Mouse (Mus musculus) layer of hippocampus, postnatal 14 days (tissue): ENCODE data around the gene Ccdc42. TPM values are rescaled to one million over a fixed set of nuclear protein-coding genes. Genes with fewer than 3 reads are reported as not detected.

Source experiments
- DNase-seq, 2 experiments: peaks; one replicate each; pipeline ENCODE4 v3.0.0; 2021 to 2022; ENCODE audit warnings: low spot score in 2 of 2, mixed read lengths in 1 of 2
- long read RNA-seq, 2 experiments: library from polyadenylated mRNA; stranded (forward); transcript quantifications; one replicate each; pipeline ENCODE4 v2.0.0; 2021
- total RNA-seq, 2 experiments: library from RNA; stranded (reverse); gene quantifications; 2 replicates each; pipeline ENCODE4 v1.2.3; 2021

Ccdc42 gene
- total RNA-seq, result 1 to 10 TPM in 1 of 2 experiments, under 1 TPM in 1; 0.57 to 1.8 TPM
- long read RNA-seq, experiment 1, result 0 reads
- long read RNA-seq, experiment 2, partial matches to known transcripts, result 0 of 1 reads
- long read RNA-seq, experiment 2, other reads (novel, unspliced or antisense), result 0 of 1 reads

DNA sequence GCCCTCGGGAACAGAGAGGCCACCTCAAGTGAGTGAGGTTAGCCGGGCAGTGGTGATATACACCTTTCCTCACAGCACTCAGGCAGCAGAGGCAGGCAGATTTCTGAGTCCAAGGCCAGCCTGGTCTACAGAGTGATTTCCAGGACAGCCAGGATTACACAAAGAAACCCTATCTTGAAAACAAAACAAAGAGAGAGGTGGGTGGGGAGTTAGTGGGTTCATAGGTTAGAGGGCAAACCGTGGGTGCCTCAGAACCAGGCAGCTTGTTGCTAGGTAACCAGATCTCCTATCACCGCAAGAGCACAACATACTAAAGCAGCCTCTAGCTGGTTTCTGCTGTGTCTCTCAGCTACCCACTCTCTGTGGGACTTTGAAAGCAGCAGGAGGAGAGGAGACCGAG is at the start of gene Ccdc42:
TSS of gene Ccdc42 (plus strand) at position 301 of the 400 bp plus-strand sequence.
- DNase-seq, result no peak

DNA sequence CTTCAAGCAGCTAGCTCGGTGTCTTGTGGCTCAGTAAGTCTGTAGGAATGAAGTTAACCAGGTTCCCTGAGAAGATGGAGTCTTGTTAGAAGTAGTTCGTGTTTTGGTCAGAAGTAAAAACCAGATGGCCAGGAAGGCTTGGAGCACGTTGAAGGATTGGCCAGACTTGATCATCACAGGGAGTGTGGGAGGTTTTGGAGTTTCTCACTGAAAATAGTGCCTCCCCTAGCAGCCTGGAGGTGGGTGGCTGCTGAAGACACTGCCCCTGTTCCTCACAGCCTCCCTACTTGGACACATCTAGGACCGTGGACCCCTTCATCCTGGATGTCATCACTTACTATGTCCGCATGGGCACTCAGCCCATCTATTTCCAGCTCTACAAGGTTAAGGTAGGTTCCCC is 47.2 kb upstream of the Ccdc42 start:
- no peak for DNase-seq

DNA sequence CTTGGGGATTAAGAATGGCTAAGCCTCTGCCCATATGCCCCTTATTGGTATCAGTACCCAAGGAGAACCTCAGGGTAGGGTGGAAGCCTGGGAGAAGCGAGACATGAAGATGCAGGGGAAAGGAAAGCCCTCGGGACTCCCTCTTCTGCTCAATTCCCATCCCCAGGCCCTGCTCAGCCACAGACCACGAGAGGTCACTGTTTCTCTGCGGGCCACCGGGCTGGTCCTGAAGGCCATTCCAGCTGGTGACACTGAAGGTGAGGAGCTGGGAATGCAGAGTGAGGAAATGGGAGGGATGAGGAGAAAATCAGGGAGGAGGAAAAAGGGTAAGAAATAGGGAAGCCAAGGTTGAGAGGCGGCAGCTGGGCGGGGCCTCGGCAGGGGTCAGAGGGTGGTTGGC is 42.3 kb upstream of the Ccdc42 start:
- no peak for DNase-seq

DNA sequence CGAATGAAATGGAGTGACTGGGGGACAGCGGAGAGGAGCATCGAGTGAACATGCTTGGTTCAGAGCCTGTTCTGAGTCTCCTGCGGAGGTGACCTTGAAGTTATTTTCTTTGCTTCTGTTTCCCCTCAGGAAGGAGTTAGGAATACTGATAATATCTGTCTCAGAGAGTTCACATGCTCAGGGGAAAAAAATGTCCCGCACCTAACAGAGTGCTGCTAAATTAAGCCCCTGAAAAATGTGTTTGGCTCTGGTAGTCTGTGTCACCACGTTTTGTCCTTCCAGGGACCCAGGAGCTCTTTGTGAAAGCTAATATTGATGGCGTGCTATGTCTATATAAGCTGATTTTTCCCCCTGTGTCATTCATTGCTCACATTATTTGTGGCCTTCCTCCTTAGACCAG is 41.6 kb upstream of the Ccdc42 start:
- DNase-seq, result no peak

DNA sequence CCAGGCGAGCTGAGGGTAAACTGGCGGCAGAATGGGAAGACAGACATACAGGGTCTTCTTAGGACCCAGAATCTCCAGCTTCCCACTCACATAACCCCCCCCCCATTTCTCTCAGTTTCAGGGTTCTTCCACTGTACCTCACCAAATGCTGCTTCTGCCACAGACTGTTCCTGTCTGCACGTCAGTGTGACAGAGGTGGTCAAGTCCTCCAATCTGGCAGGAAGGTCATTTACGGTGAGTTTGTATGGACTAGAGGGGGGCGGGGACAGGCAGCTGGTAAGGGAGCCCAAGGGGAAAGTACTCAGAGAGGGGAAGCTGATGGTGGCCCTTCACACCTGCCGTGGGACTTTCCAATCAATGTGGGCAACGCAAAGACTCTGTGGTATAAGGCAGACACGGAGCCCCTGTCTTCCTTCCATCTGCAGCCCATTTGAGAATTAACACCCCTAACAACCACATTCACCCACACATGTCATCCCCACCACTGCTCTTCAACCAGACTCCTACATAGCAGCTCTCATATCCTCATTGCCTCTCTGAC is 41.1 kb upstream of the Ccdc42 start:
- no peak for DNase-seq

DNA sequence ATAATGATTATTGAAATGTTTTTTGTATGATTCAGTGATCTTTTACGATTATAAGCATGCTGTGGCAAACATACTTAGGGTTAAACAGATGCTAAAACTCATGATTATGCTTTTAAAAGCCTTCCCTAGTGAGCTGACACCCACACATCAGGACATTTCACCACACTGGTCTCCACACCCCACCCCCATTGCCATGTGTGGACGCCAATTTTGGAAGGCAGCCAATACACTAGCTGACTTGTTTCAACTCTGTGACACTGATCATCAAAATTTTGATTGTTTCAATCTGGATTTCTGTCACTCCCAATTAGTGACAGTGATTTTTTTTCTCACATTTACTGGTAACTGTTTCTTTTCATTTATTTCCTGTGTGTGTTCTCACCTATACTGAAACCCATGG is 39.3 kb upstream of the Ccdc42 start:
- no peak for DNase-seq

DNA sequence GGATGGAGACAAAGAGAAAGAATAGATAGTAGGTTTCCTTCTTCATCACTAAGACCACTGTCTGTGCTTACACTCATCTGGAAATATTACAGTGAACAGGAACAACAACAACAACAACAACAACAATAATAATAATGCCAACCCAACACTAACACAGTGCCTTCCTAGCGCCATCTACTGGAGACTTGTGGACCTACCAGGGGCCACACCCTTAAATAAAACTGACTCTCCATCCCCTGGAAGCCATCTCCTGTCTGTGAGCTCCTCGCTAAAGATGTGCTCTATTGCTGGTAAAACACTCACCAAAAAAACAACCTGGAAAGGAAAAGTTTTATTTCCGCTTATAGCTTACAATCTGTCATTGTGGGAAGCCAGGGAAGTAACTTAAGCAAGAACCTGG is 37.2 kb upstream of the Ccdc42 start:
- no peak for DNase-seq

DNA sequence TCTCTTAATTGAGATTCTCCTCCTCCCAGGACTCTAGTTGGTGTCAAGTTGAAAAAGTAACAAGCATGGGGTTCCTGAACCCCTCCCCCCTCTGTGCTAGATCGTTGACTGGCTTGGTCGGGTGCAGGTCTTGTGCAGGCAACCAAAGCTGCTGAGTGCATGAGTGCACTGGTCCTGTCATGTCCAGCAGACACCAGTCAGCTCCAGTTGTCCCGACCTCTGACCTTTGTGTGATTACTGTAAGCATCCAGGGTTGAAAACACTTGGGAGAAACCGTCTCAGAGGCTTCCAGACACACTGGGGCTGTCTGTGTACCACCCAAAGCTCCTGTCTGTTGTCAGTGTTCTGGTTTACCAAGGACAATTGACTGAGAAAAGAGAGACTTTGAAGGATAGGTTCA is 36.5 kb upstream of the Ccdc42 start:
- DNase-seq, result no peak

DNA sequence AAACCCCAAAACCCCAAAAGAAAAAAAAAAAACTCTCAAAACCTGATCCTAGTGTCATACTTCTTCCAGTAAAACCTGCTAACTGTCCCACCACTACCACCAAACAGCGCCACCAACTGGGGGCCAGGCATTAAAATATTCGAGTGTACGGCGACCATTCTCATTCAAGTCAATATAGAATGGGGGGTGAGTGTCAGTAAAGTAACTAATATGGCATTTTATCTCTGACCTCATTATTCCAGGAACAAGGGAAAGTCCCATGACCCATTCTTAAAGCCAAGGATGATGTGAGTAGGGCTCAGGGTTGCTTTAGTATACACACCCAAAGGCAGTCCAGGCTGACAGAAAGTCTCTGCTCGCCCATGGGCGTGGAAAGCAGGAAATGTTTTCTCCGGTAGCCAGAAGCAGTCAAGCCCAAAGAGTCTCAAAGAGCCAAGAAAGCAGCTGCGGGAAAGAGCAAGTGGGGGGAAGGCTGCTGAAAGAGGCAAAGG is 32.8 kb upstream of the Ccdc42 start:
- DNase-seq, result no peak

DNA sequence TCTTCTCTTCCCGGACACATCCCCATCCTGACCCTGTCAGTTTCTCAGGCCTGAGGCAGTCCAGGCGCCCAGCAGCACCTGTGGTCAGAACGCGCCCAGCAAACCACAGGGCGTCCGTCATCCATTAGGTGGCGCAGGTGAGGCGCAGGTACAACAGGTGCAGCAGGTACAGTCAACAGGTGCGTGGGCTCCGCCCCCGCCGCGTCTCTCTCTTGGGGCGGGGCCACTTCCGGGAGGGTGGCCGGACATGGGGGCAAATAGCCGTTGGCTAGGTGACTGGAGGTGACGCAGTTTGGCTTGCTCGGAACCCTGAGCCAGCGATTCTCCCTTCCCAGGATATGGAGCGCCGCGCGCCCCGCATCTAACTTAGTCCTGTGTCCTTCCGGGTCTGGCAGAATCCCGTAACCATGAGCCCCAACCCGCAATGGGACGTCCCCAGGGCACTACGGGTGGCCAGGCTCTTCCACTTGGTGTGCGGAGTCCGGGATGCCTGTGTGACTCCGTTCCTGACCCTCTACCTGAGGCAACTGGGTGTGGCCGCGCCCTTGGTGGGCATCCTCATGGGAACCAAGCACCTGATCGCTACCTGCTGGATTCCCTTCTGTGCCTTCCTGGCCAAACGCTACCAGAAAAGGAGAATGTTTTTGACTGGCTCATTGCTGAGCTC is 30.8 kb upstream of the Ccdc42 start, which contains the start of gene Mfsd6l:
TSS of gene Mfsd6l (plus strand) at position 269 of the 667 bp plus-strand sequence.
- no peak for DNase-seq

DNA sequence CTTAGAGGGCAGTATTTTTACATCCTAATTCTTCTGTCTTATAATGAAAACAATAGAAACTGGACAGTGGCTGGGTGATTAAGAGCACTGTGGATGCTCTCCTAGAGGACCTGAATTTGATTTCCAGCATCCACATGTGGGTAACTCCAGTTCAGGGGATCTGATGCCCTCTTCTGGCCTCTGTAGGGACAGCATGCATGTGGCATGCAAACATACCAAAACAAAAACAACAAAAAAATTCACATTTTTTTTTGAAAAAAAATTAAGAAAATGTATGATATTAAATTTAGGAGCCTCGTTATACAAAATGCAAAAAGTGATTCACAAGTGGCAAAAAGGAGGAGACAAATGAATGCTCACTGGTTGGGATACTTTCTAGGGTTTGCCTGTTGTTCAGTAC is 27.3 kb upstream of the Ccdc42 start:
- no peak for DNase-seq

DNA sequence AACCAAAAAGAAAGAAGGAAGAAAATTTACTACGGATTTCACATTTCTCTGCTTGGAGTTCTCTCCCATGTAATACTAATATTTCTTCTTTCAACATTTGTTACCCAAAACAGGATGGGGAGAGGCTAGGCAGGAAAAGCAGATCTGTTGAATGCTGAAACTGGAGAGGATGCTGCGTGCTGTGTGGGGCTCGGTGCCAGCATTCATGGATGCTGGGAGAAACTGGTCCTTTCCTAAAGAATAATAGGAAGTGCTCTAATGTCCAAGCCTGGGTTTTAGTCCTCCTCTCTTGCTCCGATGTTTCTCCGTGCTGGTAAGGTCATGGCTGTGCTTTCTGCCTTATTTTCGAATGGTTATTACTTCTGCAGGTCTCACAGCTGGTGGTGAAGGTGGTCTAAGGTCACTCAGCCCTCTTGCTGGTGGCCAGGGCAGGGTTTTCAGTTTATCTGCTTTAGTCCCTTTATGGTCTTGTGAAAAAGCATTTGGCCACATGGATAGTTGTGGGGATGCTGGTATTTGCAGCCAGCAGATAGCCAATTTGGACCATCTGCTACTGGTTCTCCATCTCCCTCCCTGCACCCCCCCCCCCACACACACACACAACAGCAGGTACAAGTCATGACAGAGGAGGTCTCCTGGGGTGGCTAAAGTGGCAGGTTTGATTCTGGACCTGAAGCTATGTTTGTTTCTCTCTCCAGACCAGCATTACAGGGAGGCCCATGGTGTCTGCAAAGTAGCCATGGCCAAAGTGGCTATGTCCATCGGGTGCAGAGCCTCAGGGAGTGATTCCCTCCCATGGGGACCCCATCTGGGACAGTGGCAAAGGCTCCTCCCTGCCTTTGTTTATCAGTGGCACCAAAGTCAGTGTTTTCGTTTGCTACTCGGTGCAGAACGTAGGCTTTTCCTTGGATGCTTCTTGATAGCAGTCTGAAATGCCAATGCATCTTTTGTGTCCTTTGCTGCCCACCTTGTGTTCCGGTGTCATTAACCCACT is 24.6 kb upstream of the Ccdc42 start:
- DNase-seq, result no peak

DNA sequence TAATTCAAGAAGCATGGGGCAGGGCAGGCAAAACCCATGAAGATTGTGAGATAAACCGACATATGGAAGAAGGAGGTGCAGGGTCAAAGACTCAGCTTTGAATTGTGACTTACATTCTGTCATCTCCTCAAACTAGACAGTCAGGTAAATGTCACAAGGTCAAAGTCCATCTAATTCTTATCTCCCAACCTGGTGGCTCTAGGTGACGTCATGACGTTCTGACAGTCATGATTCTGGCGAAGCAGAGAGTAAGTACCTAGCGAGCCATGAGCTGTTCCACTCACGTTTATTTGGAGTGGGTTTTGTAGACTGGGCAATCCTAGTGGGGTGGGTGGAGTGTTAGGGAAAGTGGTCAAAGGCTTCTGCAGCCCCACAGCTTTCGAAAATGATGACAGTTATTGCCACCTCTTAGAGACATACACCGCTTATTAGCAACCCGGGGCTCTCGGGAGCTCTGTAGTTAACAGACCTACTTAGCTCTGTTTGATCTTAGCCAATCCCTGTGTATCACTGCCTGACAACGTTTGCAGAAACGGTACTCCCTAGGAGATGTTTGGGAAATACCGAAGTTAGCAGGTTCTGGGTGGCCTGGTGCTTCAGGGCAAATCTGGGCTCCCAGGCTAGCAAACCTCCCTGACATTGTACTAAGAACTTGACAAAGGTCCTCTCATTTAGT is 22.3 kb upstream of the Ccdc42 start:
- DNase-seq, result no peak

DNA sequence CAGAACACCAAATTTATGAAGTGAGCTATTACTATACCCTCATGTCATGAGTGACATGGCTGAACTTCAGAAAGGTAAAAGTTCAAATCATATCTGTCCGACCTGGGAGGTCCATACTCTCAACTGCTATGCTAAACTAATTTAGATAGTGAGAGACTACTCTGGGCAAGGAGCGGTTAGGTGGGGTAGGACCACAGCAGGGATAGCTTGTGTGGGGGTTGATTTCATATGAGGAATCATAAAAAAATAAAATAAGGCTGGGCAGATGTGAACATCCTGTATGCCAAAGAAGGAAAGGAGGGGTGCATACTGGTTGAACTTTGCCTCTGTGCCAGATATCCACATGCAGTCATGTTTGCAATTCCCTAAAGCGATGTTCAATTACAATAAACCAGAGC is 21.8 kb upstream of the Ccdc42 start:
- no peak for DNase-seq

DNA sequence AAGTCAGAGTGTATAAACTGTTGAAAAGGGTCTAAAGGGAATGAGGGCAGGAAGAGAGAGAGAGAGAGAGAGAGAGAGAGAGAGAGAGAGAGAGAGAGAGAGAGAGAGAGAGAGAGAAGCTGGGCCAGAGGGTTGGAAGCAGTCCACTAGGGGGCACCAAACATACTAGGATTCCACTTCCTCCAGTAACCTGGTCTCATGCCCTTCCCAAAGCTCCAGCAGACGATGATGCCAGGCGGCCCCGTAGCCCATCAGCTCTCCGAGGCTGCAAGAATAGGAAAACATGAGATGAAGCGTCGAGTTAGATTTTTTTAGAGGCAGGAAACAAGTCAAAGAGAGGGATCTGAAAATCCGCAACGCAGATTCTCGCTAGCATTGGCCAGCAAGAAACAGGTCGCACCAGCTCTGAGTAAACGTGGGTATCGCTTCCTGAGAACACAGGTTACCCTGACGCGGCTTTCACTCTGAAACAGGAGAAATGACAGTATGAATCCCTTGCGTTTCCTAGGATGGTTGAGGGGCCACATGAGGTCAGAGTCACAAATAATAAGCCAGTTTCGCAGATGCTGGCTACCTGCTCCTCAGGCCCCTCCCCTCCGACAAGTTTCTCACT is 20.3 kb upstream of the Ccdc42 start:
- DNase-seq, result peak; percentile 78 to 87

DNA sequence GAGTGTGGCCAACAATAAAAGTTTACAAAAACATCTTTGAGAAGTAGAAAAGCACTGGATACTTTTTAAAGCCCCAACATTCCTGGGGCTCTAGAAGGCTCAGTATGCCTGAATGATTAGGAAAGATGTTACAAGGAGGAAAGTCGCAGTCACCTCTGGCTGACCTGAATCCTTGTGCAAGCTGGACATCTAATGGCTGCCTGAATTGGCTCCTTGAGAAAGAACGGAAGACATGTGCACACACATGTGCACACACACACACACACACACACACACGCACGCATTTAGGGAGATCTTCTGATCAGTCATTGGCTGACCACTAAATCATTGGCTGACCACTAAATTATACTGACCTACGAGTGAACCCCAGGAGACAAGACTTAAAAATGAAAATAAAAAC is 16.0 kb upstream of the Ccdc42 start:
- DNase-seq, result no peak

DNA sequence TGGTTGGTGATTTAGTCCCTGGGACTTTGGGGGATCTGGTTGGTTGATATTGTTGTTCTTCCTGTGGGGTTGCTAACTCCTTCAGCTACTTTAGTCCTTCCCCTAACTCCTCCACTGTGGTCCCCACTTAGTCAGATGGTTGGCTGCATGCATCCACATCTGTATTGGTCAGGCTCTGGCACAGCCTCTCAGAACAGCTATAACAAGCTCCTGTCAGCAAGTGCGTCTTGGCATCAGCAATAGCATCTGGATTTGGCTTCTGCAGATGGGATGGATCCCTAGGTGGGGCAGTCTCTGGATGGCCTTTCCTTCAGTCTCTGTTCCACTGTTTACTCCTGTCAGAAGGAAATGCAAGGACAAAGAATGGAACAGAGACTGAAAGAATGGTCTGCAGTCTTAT is 9.7 kb upstream of the Ccdc42 start:
- no peak for DNase-seq

DNA sequence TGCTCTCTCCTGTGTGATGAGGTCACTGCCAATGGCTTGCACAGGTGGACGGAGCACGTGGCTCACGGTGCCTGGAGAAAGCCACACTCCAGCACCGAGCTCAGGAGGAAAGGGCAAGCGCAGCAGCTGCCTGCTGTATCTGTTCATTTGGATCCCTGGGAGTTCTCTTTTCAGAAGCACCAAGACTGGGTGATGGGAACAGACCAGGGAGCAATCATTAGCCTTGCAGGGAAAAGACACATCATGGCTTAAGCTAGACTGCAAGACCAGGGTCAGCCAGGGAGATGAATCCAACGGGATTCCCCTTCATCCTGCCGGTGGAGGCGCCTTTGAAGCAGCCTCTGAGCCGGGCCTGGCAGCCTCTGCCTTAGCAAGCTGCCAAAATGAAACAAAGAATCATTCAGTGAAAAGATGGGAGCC is 7.3 kb upstream of the Ccdc42 start:
- peak; percentile 66 to 76 for DNase-seq

DNA sequence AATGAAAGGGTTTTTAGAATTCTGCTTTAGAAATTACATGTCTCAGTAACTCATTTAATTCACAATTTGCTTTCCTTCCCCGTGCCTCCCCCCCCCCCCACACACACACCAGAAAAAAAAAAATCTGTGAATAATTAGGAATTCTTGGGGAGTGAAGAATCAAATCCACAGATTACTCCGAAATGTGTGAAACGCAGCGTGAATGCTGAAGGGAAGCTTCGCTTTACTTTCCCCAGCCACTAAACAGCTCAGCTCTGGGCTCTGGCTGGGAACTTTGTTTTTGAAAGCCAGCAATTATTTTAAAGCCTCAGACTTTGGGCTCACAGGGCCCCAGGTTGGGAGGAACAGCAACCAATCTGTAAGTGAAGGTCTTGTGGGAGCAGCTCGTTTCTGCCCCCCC is 6.3 kb upstream of the Ccdc42 start:
- no peak for DNase-seq

DNA sequence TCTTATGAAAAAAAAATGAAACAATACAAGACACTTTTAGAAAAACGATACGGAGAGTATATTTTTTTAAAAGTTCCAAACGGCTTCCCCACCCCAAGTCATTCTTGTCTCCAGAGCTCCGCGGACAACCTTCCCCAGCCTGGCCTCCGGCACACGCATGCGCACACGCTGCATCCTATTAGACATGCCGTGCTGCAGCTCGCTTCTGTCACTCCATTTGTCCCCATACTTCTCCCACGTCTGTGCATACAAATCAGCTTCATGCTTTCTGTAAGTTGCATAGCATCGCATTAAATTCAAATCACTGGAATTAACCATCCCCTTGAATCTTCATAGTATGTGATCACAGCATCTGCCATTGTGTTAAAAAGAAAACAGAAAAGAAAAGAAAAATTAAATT is 3.6 kb upstream of the Ccdc42 start:
- DNase-seq, result peak in 1 of 2 experiments; percentile 59
